Mouse (Mus musculus) liver, embryonic 14.5 days (tissue): Measurements from ENCODE around the gene Sgca. TPM values are rescaled to one million over a fixed set of nuclear protein-coding genes. Genes with fewer than 3 reads are reported as not detected.

Source experiments
- ATAC-seq: fragments of 200-750 bp; cut with Nextera tagmentation; 2 replicates; pipeline ENCODE4 v1.8.0; 2017; ENCODE audit warnings: moderate number of reproducible peaks, mild to moderate bottlenecking, moderate library complexity; ENCODE audit not compliant: insufficient read depth
- DNase-seq, 3 experiments: peaks; one replicate each; pipeline ENCODE4 v3.0.0-alpha.2; 2012 to 2013; ENCODE audit warnings: low read depth in 3 of 3, low spot score in 3 of 3
- H3K27ac ChIP-seq: fragments of 300-500 bp; sonication (generic); 2 replicates; pipeline ENCODE4 v1.5.1; 2014; ENCODE audit warnings: moderate library complexity, mild to moderate bottlenecking, control low read depth, inconsistent platforms
- H3K27me3 ChIP-seq: fragments of 300-500 bp; sonication (generic); 2 replicates; pipeline ENCODE4 v1.6.1; 2014; ENCODE audit warnings: mild to moderate bottlenecking, low read length, moderate library complexity; ENCODE audit not compliant: control insufficient read depth, insufficient read depth
- H3K36me3 ChIP-seq: fragments of 300-500 bp; sonication (generic); replicated peaks from 2 replicates; pipeline ENCODE4 v1.6.1; 2014; ENCODE audit warnings: low read depth; ENCODE audit not compliant: control insufficient read depth, insufficient read depth
- H3K4me1 ChIP-seq, 2 experiments: fragments of 200-500 bp in 1 of 2; fragments of 300-500 bp in 1 of 2; sonication (generic) in 1 of 2; replicated peaks; 2 replicates each; pipeline ENCODE4 v1.6.1; 2012 to 2014; ENCODE audit warnings: antibody characterized with exemption in 1 of 2, inconsistent platforms in 1 of 2, low read length in 1 of 2; ENCODE audit not compliant: control insufficient read depth in 2 of 2, insufficient read depth in 2 of 2
- H3K4me2 ChIP-seq: fragments of 300-500 bp; sonication (generic); 2 replicates; pipeline ENCODE4 v1.6.1; 2014; ENCODE audit warnings: low read depth, mild to moderate bottlenecking, control low read depth, moderate library complexity
- H3K4me3 ChIP-seq, 2 experiments: fragments of 200-500 bp in 1 of 2; fragments of 300-500 bp in 1 of 2; sonication (generic) in 1 of 2; 2 replicates each; pipeline ENCODE4 v1.5.1; 2012 to 2014; ENCODE audit warnings: low read depth in 2 of 2, low read length in 2 of 2, mild to moderate bottlenecking in 2 of 2, control low read depth in 1 of 2, inconsistent platforms in 1 of 2, moderate library complexity in 1 of 2; ENCODE audit not compliant: insufficient read depth in 1 of 2
- H3K9ac ChIP-seq: fragments of 300-500 bp; sonication (generic); replicated peaks from 2 replicates; pipeline ENCODE4 v1.6.1; 2014; ENCODE audit warnings: mild to moderate bottlenecking, control low read depth, moderate library complexity
- H3K9me3 ChIP-seq: fragments of 300-500 bp; sonication (generic); 2 replicates; pipeline ENCODE4 v1.6.1; 2016; ENCODE audit warnings: low read length, mixed read lengths; ENCODE audit not compliant: control insufficient read depth
- CTCF ChIP-seq: IDR thresholded peaks from 2 replicates; pipeline ENCODE4 v1.5.1; 2016; ENCODE audit warnings: antibody characterized with exemption, low read depth, control low read depth
- EP300 ChIP-seq: IDR thresholded peaks from 2 replicates; pipeline ENCODE4 v1.6.1; 2016; ENCODE audit warnings: antibody characterized with exemption, low read depth
- WGBS: fragments of 180-500 bp; shearing (Covaris S2); extraction: QIAGEN DNeasy Blood & Tissue Kit; methylation state at CpG from one replicate; pipeline ENCODE4 v1.1.7; 2014; ENCODE audit not compliant: insufficient replicate concordance; 5-methylcytosine and 5-hydroxymethylcytosine counted together
- polyA plus RNA-seq, 2 experiments: library from polyadenylated mRNA; depleted of rRNA in 1 of 2; stranded (reverse) in 1 of 2; unstranded in 1 of 2; fragments of >200 nt; fragmentation: Nextera tagmentation in 1 of 2; extraction: Ambion mirVana in 1 of 2; gene quantifications; 2 replicates each; pipeline versions ENCODE4 v1.2.1 to v1.2.3; 2012 to 2014

Sgca gene
- polyA plus RNA-seq, 2 experiments: not detected

DNA sequence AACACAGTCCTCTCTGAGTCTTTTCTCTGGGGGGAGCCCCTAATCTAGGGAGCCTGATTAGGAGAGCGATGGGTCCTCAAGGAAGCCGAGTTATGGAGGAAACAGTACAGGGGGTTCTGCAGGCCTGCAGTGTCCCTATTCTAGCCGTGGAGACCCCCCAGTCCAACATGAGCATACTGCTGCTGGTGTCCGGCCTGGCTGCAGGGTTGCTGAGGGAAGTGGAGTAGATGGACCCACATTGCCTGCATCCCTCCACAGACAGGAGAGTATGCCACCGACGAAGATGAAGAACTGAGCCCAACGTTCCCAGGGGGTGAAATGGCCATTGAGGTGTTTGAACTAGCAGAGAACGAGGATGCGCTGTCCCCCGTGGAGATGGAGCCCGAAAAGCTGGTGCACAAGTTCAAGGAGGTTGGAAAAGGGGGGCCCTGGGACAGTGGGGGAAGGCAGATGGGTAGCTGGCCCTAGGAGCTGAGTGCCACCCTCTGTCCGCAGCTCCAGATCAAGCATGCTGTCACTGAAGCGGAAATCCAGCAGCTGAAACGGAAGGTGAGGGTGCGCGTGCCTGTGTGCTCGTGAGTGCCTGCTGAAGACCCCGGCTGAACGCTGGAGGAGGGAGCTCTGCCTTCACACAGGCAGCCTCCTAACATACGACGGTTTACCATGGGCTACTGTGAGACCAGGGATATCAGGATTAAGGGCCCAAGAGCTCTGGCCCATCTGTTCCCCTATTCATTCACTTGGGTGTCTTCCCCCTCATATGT is 25.6 kb upstream of the Sgca start:
- 82% methylated on average over 21 of the region's 21 CpGs for WGBS
- H3K9ac ChIP-seq: peak overlapping the region; percentile 3; the same call in 1 of the 2 replicates
- H3K4me2 ChIP-seq: no peak overlapping the region

GRCm38 (mm10) chr11:95001058-95001457 is 24.9 kb upstream of the Sgca start:
- Histone ChIP-seq H3K36me3 (peaks cover 39% of the 10 kb centered on the region), H3K4me1 (peaks cover 33 to 50% of the 10 kb centered on the region in 2 experiments), H3K4me3 (no peak overlapping the region), H3K27me3 (no peaks in the 10 kb centered on the region), H3K9me3 (no peaks in the 10 kb centered on the region), H3K4me2 (peak overlapping the region; percentile 54), H3K27ac (peak overlapping the region; percentile 45), H3K9ac (peak overlapping the region; percentile 45)
- TF ChIP-seq EP300: no peak; the same call in 1 of the 2 replicates
- TF ChIP-seq CTCF: peak; percentile 99
- DNase-seq (peak in 2 of 3 experiments; percentile 65 to 70), ATAC-seq (peak; percentile 35; the same call in 1 of the 2 replicates)
- WGBS: 5% methylated on average over 8 of the region's 8 CpGs

More for the DNA sequence above, 25.6 kb upstream of the Sgca start:
- no peak for ATAC-seq
- DNase-seq: no peak
- Histone ChIP-seq H3K4me1 (peaks cover 31 to 50% of the 10 kb centered on the region in 2 experiments), H3K27ac (peak overlapping the region; percentile 33; the same call in 1 of the 2 replicates), H3K4me3 (no peak overlapping the region), H3K9me3 (no peaks in the 10 kb centered on the region), H3K36me3 (peaks cover 34% of the 10 kb centered on the region), H3K27me3 (no peaks in the 10 kb centered on the region)
- TF ChIP-seq EP300: no peak
- TF ChIP-seq CTCF: no peak

DNA sequence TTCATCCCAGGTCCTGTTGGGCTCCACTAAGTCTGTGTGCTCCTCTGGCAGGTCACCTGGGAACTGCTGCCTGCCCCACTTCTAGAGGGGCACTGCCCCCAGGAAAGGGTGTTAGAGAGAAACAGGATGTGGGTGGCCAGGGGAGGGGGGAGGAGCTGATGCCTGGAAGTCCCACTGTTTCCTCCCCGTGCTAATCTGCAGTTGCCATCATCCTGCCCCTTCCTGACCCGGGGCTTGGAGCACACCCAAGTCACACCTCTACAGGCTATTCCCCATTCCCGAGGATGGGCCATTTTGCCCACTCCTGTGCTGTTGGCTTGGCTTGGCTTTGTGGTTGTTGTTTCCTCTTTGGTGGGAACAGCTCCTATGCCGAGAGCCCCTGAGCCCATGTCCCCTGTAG is 24.4 kb upstream of the Sgca start:
- peak overlapping the region; percentile 45 for H3K9ac ChIP-seq
- ATAC-seq (no peak), DNase-seq (no peak)
- peak overlapping the region; percentile 54 for H3K4me2 ChIP-seq
- peaks cover 33 to 53% of the 10 kb centered on the region in 2 experiments for H3K4me1 ChIP-seq
- H3K4me3 ChIP-seq: no peak overlapping the region
- TF ChIP-seq CTCF (no peak), EP300 (no peak)
- peak overlapping the region; percentile 45 for H3K27ac ChIP-seq
- no peaks in the 10 kb centered on the region for H3K27me3 ChIP-seq
- whole genome bisulfite sequencing: 8% methylated on average over 4 of the region's 4 CpGs
- H3K9me3 ChIP-seq: no peaks in the 10 kb centered on the region
- H3K36me3 ChIP-seq: peaks cover 39% of the 10 kb centered on the region

DNA sequence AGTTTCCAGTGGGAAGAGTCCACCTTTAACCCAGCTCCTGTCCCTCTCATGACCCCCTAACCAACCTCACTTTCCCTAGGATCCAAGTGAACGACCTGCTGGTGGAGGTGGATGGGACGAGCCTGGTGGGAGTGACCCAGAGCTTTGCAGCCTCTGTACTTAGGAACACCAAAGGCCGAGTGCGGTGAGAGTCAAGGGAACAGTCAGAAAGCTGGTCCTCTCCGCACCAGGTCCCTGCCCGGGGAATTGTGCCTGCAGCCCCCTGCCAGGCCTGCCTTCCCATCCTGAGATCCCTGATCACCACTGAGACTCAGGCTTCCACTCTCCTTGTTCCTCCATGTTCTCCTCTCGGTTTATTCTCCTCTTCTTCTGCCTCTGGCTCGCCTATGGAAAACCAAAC is 24.0 kb upstream of the Sgca start:
- TF ChIP-seq EP300: no peak
- TF ChIP-seq CTCF: no peak
- Histone ChIP-seq H3K27ac (peak overlapping the region; percentile 7), H3K4me1 (peaks cover 37 to 57% of the 10 kb centered on the region in 2 experiments), H3K4me2 (peak overlapping the region; percentile 71), H3K9ac (no peak overlapping the region), H3K9me3 (no peaks in the 10 kb centered on the region), H3K27me3 (no peaks in the 10 kb centered on the region), H3K4me3 (no peak overlapping the region), H3K36me3 (peaks cover 36% of the 10 kb centered on the region)
- WGBS: 51% methylated on average over 8 of the region's 8 CpGs
- DNase-seq: no peak
- no peak for ATAC-seq

GRCm38 (mm10) chr11:94998041-94998531 is 22.0 kb upstream of the Sgca start:
- Histone ChIP-seq H3K4me1 (peaks cover 53 to 71% of the 10 kb centered on the region in 2 experiments), H3K36me3 (peaks cover 39% of the 10 kb centered on the region), H3K4me2 (peak overlapping the region; percentile 71), H3K4me3 (peak overlapping the region; percentile 29 to 47), H3K27ac (peak overlapping the region; percentile 57), H3K9ac (peak overlapping the region; percentile 66), H3K9me3 (no peaks in the 10 kb centered on the region), H3K27me3 (no peaks in the 10 kb centered on the region)
- DNase-seq (no peak), ATAC-seq (peak; percentile 46)
- WGBS: 41% methylated on average over 15 of the region's 16 CpGs
- no peak for TF ChIP-seq EP300
- TF ChIP-seq CTCF: no peak
